Comparison of ENCODE assay signal across 30 mouse cellular contexts in the genomic region with DNA sequence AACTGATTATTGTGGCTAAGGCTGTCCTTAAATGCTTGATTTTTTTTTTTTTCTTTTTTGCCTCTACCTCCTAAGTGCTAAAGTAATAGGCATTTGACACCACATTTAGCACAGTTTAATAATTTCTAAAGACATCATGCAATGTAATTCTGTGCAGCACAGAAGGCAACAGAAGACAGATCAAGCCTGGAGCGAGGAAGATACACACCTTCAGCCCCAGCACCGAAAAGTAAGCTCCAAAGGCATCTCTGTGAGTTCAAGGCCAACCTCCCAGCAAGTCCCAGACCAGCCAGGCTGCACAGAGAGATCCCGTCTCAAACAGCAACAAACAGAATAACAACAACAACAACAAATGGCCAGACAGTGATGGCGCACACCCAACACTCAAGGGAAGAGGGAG.
"Had no signal": no experiment of that assay in that cellular context is flagged by ENCODE, and none has a peak within 500 bp of the region (broad histone marks: within the 10 kb centered on the region; RNA-seq: fewer than 3 reads in every experiment).

No protein-coding gene starts in this region.

- H3K9me3 ChIP-seq: limb, embryonic 10.5 days; limb, embryonic 12.5 days; limb, embryonic 13.5 days; limb, embryonic 15.5 days; liver, embryonic 12.5 days; liver, embryonic 13.5 days; liver, embryonic 15.5 days; lung, embryonic 15.5 days; megakaryocyte, embryonic 14.5 days; midbrain, embryonic 10.5 days; midbrain, embryonic 12.5 days; midbrain, embryonic 13.5 days; midbrain, embryonic 15.5 days; neural tube, embryonic 12.5 days had no signal

- H3K9ac ChIP-seq: limb, embryonic 12.5 days; limb, embryonic 13.5 days; limb, embryonic 15.5 days; liver, embryonic 12.5 days; liver, embryonic 13.5 days; liver, embryonic 14.5 days; liver, embryonic 15.5 days; liver, postnatal 0 days; lung, embryonic 14.5 days; lung, embryonic 15.5 days; midbrain, embryonic 12.5 days; midbrain, embryonic 13.5 days; midbrain, embryonic 15.5 days; neural tube, embryonic 12.5 days had no signal

- H3K27ac ChIP-seq: limb, embryonic 10.5 days; limb, embryonic 12.5 days; limb, embryonic 13.5 days; limb, embryonic 15.5 days; liver, embryonic 12.5 days; liver, embryonic 13.5 days; liver, embryonic 14.5 days; liver, embryonic 15.5 days; lung, embryonic 15.5 days; macrophage; midbrain, embryonic 10.5 days; midbrain, embryonic 12.5 days; midbrain, embryonic 13.5 days; midbrain, embryonic 15.5 days; neural tube, embryonic 12.5 days had no signal

- H3K4me1 ChIP-seq: lung, embryonic 15.5 days; megakaryocyte, embryonic 14.5 days had no signal

- ATAC-seq: liver, embryonic 12.5 days; liver, postnatal 0 days; lung, postnatal 0 days; midbrain, embryonic 13.5 days; midbrain, embryonic 15.5 days; midbrain, embryonic 16.5 days had no signal

- DNase-seq: left cerebral cortex, postnatal 4 days; liver; liver, embryonic 13.5 days; liver, postnatal 0 days; lung, adult 18-20 months; lung, adult 2 months; lung, embryonic 14.5 days; lung, postnatal 10 days; lung, postnatal 14 days; lung, postnatal 36 days; lung, postnatal 4 days had no signal

- H3K4me2 ChIP-seq: limb, embryonic 12.5 days; limb, embryonic 13.5 days; limb, embryonic 15.5 days; liver, embryonic 11.5 days; liver, embryonic 12.5 days; liver, embryonic 13.5 days; liver, embryonic 15.5 days; lung, embryonic 14.5 days; lung, embryonic 15.5 days; midbrain, embryonic 12.5 days; midbrain, embryonic 13.5 days; midbrain, embryonic 15.5 days; neural tube, embryonic 12.5 days had no signal

- H3K27me3 ChIP-seq: limb, embryonic 12.5 days; limb, embryonic 13.5 days; limb, embryonic 15.5 days; liver, embryonic 12.5 days; liver, embryonic 13.5 days; liver, embryonic 15.5 days; lung, embryonic 15.5 days; megakaryocyte, embryonic 14.5 days; midbrain, embryonic 15.5 days; neural tube, embryonic 12.5 days had no signal

- H3K4me3 ChIP-seq: limb, embryonic 10.5 days; limb, embryonic 12.5 days; limb, embryonic 13.5 days; limb, embryonic 15.5 days; liver, embryonic 12.5 days; liver, embryonic 13.5 days; liver, embryonic 15.5 days; lung, embryonic 15.5 days; megakaryocyte, embryonic 14.5 days; midbrain, embryonic 10.5 days; midbrain, embryonic 12.5 days; midbrain, embryonic 13.5 days; midbrain, embryonic 15.5 days; myocyte; neural tube, embryonic 12.5 days had no signal

- H3K36me3 ChIP-seq: limb, embryonic 10.5 days; limb, embryonic 13.5 days; lung, embryonic 15.5 days; midbrain, embryonic 10.5 days; midbrain, embryonic 12.5 days; midbrain, embryonic 13.5 days; midbrain, embryonic 15.5 days; neural tube, embryonic 12.5 days had no signal
